Mouse (Mus musculus): Measurements from ENCODE around the gene Gas7. TPM values are rescaled to one million over a fixed set of nuclear protein-coding genes. Genes with fewer than 3 reads are reported as not detected.

Gas7 gene
- total RNA-seq, 2 experiments from 2014 or later: 5.5 to 7.5 TPM

GRCm38 (mm10) chr11:67600710-67601430, 145.6 kb downstream of the Gas7 start:
- no peak for ATAC-seq (replicated peaks; ENCODE audit: low FRiP score, poor library complexity, severe bottlenecking)

DNA sequence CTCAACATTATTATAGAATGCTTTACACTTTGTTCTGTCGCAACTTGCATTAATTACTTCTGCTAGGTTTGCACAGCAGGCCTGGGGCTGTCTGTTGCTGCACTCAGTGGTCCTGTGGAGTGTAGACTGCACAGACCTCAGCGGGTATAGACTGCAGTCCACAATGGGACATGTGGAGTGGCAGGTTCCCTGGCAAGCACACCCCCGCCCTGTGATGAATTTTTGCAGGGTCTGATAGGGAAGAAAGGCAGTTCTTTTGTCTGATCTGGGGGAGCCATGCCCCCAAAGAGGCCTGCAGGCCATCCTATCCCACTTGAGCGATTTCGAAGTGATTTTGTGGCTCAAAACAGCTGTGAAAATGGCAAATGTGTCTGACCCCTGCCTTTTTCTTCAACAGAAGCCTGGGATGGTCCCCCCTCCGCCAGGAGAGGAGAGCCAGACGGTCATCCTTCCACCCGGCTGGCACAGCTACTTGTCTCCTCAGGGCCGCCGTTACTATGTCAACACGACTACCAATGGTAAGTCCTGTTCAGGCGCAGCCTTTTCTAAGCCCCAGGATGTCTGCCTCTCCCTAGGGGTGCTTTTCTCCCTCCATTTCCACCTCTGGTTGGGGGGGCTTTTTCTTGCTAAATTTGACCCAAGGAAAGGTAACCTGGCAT, 147.6 kb downstream of the Gas7 start:
- ATAC-seq (replicated peaks; ENCODE audit: low FRiP score, poor library complexity, severe bottlenecking): no peak

DNA sequence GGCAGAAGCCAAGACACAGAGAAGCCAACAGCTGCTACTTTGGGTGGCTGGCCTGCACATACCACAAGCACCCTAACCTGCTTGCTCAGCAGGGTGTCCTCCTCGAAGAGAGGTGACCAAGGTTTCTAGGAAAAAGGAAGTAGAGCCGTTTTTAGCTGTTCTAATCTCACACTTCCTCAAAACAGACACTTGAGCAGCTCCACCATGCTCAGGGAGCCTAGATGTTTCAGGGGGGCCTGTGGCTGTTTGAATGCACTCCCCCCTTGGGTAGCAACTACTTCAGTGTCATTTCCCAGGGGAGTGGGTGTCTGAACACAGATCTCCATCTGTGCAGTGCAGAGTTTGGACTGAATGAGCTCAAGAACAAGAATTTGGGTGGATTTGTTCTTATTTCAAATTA, 149.2 kb downstream of the Gas7 start:
- no peak for ATAC-seq (replicated peaks; ENCODE audit: low FRiP score, poor library complexity, severe bottlenecking)

DNA sequence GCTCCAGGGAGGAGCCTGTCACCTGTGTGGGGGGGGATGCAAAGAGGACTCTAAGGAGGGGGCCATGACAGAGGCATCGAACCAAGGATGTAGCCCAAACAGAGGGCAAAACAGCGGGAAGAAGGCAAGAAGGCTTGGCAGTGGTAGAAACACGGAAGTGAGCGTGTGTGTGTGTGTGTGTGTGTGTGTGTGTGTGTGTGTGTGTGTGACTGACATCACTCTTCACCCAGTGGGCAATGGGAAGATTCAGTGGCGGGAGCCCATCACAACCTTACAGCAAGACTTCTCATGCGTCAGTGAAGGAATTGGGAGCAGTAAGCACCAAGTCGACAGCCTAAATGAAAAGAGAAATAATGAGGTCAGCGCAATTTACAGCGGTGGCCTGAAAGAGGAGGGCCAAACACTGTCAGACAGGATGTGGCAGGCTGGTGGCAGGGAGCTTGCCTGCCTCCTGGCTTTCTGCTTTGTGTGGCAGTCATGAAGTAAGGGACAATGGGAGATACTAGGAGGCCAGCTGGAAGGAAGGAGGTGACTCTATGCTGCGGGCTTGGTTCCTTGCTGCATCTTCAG, 153.0 kb downstream of the Gas7 start:
- ATAC-seq (replicated peaks; ENCODE audit: low FRiP score, poor library complexity, severe bottlenecking): no peak

DNA sequence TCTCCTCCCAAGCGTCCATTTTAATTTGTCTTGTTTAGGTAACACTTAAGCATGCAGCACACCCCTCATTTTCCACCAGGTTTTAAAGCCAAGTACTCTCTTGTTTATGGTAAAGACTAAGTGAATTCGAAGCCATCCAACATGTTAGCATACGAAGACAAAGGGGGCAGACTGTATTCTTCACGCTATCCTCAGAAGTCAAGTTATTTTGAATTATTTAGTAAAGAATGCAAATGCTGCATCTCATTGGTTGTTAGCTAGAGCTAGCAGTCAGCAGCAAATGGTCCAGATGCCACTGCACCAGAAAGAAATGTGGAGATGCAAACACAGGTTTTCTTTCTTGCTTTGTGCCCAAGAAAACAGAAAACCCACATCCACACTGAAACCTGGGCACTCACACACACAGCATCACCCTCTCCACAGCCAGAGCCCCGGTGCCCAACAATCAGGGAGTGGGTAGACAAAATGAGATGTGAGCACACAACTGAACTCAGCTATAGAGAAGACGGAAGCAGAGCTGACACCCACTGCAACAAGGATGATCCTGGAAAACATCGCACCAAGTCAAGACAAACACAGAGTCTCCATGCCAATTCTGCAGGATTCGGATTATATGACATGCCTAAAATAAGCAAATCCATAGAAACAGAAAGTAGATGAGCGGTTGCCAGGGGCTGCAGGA, 157.1 kb downstream of the Gas7 start:
- no peak for ATAC-seq (replicated peaks; ENCODE audit: low FRiP score, poor library complexity, severe bottlenecking)

DNA sequence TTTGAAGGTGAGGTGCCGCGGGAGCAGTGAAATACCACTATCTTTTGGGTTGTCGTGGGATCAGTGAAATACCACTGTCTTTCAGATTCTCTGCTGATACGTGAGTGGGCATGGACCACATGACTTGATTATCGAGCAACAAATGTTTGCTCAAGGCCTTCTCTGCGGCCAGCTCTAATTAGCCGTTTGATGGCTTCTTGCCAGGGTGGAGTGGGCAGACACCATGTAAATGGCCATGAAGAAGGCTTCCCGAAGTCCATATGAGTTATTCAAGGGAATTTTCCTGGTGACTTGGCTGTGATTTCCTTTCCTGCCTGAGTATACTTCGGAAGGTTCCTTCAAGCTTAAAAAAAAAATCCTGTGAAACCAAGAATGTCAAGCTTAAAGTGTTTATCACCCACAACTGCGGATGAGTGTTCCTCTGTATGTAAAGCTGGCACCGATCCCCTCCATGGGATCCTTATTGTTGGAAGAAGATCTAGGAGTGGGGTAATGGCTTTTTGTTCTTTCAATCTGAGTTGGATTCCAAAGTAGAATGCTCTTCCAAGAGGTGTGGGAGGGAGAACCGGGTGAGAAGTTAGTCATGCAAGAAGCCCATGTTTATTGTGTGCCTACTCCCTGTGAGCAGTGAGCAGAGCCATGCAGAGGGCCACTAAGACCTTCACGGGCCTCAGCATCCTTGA, 161.5 kb downstream of the Gas7 start:
- no peak for ATAC-seq (replicated peaks; ENCODE audit: low FRiP score, poor library complexity, severe bottlenecking)

DNA sequence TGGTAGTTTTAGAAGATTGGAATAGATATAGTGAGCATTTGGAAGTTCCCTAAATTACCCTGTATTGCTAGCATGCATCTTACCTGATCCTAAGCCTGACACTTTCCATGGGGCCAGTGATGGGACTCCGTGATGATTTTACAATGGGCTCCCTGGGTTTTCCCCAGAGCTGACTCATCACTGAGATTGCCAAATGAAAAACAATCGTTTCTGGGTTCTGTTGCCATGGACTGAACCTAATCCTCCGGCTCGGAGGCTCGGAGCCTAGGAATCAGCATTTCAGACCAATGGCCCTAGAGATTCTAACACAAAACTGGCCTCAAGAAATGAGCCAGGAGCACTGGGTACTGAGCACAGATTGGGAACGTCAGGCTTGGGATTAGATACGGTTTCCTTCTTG, 167.1 kb downstream of the Gas7 start:
- ATAC-seq (replicated peaks; ENCODE audit: low FRiP score, poor library complexity, severe bottlenecking): no peak

DNA sequence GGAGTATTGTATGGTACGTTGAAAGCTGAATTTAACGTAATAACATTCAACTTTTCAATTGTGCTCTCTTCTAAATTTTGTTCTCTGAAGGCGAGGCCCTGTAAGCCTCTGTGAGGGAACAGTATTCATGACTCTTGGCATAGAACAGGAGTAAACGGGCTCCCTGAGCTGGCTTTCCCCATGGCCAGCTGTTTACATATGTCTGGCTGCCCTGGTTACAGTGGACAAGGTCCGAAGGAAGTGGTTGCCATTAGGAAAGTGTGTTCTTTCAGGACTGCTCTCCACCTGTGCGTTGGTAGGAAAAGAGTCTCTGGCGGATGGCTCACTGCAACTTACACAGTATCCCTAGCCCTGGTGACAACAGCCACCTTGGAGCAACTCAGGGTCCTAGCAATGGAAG, 171.9 kb downstream of the Gas7 start:
- ATAC-seq (replicated peaks; ENCODE audit: low FRiP score, poor library complexity, severe bottlenecking): no peak

DNA sequence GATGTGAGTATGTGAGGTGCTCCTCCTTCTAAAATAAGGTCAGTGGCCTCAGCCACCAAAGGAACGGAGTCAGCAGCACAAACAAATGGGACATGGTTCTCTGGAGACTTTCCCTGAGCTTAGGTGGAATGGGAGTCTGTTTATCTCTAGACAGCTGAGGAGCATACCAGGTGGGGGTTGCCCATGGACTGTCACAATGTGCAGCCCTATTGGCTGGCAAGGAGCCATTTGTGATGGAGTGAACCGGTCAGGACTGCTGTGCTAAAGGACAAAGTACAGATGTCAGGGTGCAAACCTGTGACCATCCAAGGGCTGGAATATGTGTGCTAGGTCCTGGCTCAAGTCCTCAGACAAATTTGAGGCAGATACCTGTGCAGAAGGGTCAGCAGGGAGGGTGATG, 173.3 kb downstream of the Gas7 start:
- no peak for ATAC-seq (replicated peaks; ENCODE audit: low FRiP score, poor library complexity, severe bottlenecking)

DNA sequence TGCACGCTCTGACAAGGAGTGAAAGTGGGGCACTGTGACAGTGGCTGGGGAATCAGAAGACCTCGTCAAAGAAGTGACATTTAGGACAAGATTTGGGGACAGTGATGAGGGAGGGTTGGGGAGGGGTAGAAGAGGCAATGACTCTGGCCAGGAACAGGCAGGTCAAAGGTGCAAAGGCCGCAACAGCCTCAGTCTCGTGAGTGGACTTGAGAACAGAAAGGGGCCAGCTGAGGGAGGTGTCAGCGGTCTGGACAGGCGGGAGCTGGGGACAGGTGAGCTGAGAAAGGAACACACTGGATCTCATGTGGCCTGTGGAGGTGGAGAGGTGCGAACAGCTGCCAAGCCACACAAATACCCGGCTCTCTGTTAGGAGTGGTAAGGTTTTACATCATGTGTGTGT, 177.7 kb downstream of the Gas7 start:
- no peak for ATAC-seq (replicated peaks; ENCODE audit: low FRiP score, poor library complexity, severe bottlenecking)

DNA sequence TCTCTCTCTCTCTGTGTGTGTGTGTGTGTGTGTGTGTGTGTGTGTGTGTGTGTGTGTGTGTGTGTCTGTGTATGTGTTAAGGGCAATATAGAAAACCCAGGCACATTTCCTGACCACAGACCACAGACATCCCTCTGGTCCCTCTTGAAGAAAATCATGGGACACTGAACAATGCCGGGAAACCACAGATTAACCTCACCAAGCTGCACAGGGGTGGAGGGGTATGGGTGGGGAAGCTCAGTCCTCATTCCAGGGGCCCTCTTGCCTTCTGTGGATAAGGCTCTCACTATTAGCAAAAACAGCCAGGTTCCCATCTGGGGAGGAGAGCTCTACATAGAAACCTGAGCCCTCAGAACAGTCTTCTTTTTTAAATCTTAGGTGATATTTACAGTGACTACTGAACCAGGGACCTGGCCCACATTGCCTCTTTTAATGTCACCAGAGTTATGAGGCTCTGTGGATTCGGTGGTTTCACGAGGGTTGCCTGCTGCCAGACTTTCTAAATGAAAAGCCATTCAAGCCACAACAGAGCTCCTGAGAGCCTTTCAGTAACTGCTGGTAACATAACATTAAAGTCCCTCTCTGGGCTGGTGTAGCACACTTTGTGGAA, 178.5 kb downstream of the Gas7 start:
- no peak for ATAC-seq (replicated peaks; ENCODE audit: low FRiP score, poor library complexity, severe bottlenecking)

- no peak for ATAC-seq (replicated peaks; ENCODE audit: low FRiP score, poor library complexity, severe bottlenecking)
These were observed 181.0 kb downstream of the Gas7 start for GRCm38 (mm10) chr11:67636201-67636600.

DNA sequence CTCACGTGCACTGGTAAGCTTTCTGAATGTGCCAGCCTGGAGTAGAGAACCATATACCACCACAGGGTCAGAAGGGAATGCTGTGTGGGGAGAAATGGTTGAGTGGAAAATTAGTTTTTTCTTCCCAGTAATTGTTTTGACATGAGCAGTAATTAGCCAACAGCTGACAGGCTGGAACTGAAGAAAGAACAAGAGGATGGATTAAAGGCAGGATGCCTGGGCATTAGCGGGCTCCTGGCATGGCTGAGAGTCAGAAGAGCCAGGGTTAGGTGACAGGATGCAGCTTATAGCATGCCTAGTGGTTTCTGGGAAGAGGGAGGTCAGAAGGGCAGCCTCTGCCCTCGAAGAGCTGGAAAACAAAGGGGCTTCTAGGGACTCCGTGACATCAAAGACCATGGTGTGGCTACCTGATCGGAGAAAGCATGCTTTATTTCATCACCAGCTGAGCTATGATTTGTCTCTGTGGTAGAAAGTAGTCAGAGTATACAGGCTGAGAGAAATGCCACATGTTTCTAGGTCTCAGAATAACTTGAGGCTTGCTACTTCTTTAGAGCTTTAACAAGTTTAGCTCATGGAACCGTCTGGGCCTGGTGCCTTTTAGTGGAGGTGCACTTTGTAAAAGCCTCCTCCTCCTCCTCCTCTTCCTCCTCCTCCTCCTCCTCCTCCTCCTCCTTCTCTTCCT, 181.8 kb downstream of the Gas7 start:
- ATAC-seq (replicated peaks; ENCODE audit: low FRiP score, poor library complexity, severe bottlenecking): no peak

- ATAC-seq (replicated peaks; ENCODE audit: low FRiP score, poor library complexity, severe bottlenecking): no peak
These were observed 183.2 kb downstream of the Gas7 start for GRCm38 (mm10) chr11:67638401-67638800.

DNA sequence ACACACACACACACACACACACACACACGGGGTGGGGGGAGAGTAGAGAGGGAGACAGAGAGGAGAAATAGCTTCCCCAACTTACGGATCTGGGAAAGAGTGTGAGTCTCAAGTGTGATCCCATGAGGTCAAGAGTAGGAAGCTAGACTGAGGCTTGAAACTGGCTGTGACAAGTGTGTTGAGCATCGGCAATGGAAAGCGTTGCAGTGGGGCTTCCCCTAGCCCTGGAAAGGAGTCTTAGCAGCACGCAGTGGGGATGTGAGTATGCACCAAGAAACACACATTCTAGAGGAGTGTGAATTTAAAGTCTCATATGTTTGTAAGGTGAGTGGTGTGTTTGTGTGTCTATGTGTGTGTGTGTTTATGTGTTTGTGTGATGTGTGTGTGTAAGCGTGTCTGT, 185.1 kb downstream of the Gas7 start:
- no peak for ATAC-seq (replicated peaks; ENCODE audit: low FRiP score, poor library complexity, severe bottlenecking)

- ATAC-seq (replicated peaks; ENCODE audit: low FRiP score, poor library complexity, severe bottlenecking): no peak
These were observed 187.2 kb downstream of the Gas7 start for GRCm38 (mm10) chr11:67642421-67642820.

DNA sequence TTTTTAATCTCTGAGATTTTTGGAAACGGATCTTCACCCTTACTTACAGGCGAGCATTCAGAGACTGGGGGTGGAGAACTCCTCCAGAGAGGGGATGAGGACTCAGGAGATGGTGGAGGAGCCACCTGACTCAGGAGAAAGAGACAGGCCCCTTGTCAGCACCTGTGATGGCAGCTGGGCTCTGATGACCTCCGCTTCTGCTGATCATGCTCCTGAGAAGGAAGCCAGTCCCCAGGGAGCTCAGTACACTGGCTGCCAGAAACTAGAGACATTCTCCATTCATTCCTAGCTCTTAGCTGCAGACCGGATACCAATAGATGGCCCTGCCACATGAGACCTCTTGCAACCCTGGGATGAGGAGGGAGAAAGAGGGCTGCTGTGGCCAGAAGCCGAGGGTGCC, 187.6 kb downstream of the Gas7 start:
- ATAC-seq (replicated peaks; ENCODE audit: low FRiP score, poor library complexity, severe bottlenecking): no peak

GRCm38 (mm10) chr11:67643465-67643864, 188.2 kb downstream of the Gas7 start:
- no peak for ATAC-seq (replicated peaks; ENCODE audit: low FRiP score, poor library complexity, severe bottlenecking)

- no peak for ATAC-seq (replicated peaks; ENCODE audit: low FRiP score, poor library complexity, severe bottlenecking)
These were observed 189.5 kb downstream of the Gas7 start for GRCm38 (mm10) chr11:67644632-67645149.
